Mouse (Mus musculus) brown adipose tissue, adult 24 weeks (tissue): Measurements from ENCODE around the gene Lpar1. TPM values are rescaled to one million over a fixed set of nuclear protein-coding genes. Genes with fewer than 3 reads are reported as not detected.
A peak's percentile ranks its signal among the peaks of the same experiment; 100 is the strongest.

Source experiments
- H3K27ac ChIP-seq: fragments of 200-500 bp; replicated peaks from 2 replicates; pipeline ENCODE4 v1.5.1; 2012; ENCODE audit warnings: low read depth, mild to moderate bottlenecking, low read length
- H3K4me1 ChIP-seq: fragments of 200-500 bp; 2 replicates; pipeline ENCODE4 v1.6.1; 2012; ENCODE audit warnings: low read length, mixed read lengths; ENCODE audit not compliant: control insufficient read depth, insufficient read depth, insufficient read length
- H3K4me3 ChIP-seq: fragments of 200-500 bp; 2 replicates; pipeline ENCODE4 v1.5.1; 2012; ENCODE audit warnings: low read depth, mild to moderate bottlenecking, low read length, moderate library complexity; ENCODE audit not compliant: insufficient read depth
- polyA plus RNA-seq: library from polyadenylated mRNA; stranded (reverse); fragments of >200 nt; gene quantifications from 2 replicates; pipeline ENCODE4 v1.2.4, GENCODE M21; 2012; ENCODE audit not compliant: missing spikeins, insufficient read depth, insufficient read length

The Lpar1 gene
- 3.8 and 5.1 TPM in 2 replicates for polyA plus RNA-seq

DNA sequence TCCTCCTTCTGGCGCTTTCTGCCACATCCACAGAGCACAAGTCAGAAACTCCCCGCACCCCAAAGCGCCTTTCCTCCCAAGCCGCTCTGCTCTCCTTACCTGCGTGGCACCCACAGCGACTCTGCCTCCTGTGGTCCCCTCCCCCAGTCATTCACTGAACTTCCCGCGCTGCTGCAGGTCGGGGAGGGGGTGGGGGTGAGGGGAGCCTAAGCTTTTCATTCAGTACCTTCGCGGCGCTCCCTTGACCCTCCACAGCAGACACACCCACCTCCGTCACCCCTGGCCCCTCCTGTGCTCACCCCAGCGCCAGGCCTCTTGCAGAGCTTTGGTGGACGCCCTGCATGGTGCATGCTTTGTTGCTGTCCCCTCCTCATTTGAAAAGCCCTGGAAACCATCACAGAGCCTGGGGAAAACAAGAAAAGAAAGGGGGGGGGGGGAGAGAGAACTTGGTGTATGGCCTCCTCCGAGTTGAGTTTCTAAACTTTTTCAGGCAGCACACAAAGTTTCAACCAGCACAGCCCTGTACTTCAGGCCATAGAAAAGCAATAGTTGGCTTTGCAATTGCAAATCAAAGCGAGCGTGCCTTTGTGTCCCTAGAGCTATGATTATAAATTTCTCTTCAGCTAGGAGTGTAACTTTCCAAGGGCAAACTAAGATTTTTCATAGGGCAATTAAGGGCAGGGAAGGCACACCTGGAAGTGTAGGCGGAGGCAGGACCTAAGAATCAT, at the start of gene Lpar1:
TSS of gene Lpar1 (minus strand) at position 268 of the 728 bp plus-strand sequence.
- no peaks in the 10 kb centered on the region for H3K4me1 ChIP-seq
- peak within 1 kb of the TSS; percentile 19 for H3K27ac ChIP-seq

DNA sequence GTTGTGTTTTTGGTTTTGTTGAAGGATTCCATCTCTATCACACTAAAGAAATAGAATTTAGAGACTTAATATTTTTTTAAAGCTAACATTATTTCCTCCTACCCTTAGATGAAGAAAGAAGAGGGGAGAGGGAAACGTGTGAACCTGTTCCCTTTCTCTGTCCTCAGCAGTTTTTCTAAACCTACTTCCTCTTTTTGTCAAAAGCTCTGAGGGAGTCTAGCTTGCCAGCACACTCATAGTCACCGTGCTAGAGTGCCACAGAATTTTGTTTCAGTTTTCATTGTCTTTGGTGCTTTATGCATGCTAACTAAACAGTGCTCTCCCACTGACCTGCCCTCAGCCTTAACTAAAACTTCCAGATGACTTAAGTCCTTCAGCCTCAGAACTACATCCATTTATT, 32.2 kb upstream of the Lpar1 start:
- no peaks in the 10 kb centered on the region for H3K4me1 ChIP-seq
- no peak overlapping the region for H3K27ac ChIP-seq
- no peak overlapping the region for H3K4me3 ChIP-seq

More for the DNA sequence above, at the start of gene Lpar1:
- H3K4me3 ChIP-seq: peak within 1 kb of the TSS; percentile 66

DNA sequence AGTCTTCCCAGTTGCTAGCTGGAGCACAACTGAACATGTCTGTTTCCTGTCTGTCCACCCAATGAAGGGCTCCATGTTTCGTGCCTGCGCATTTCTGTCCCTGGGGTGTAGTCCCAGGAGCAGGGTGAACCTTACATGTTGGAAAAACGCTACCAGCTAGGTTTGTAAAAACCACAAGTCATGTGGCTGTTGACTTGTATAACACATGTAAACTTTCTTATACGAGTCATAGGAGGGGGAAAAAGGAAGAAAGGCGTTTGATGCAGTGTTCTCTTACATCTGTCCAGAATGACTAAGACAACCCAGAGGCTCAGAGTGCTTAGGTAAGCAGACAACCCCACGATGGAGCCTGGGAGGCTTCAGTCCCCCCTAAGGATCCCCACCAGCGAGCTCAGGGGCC, 27.5 kb upstream of the Lpar1 start:
- Histone ChIP-seq H3K27ac (no peak overlapping the region), H3K4me1 (no peaks in the 10 kb centered on the region)

DNA sequence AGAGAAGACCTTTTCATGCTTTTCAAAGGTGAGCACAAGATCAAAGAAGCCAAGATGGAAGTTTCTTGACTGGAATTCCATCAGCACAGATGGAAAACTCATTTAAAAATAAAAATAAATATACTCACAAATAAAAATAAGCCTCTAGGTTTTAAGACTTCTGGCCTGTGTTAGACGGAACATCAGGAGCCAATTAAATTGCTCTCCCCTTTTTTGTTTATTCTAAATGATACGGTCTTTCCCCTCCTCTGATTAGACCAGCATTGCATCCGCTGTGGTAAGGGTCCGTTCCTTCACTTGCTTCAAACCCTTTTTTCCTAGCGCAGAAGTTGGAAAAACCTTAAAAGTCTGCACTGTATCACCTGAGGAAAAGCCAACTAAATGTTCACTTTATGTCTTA, 26.8 kb upstream of the Lpar1 start:
- Histone ChIP-seq H3K4me3 (no peak overlapping the region), H3K4me1 (no peaks in the 10 kb centered on the region), H3K27ac (no peak overlapping the region)

More for the DNA sequence above, 27.5 kb upstream of the Lpar1 start:
- no peak overlapping the region for H3K4me3 ChIP-seq

DNA sequence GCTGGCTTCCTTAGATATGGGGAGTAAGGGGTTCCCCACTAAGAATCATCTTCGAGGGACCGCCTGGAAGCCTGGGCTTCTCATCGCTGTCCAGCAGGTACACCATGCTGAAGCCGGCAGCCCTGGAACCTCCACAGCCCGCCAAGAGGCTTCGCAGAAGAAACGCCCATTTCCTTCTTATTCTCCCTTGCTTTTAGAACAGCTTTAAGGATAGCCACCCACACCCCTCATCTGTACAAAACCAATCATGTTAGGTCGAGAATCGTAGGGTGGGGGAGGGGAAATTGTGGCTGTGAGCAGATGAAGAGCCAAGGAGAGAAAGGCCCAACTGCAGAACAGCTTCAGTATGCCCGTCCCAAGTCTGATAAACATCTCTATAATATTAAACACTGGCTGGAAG, 26.4 kb upstream of the Lpar1 start:
- no peak overlapping the region for H3K4me3 ChIP-seq
- H3K27ac ChIP-seq: no peak overlapping the region
- no peaks in the 10 kb centered on the region for H3K4me1 ChIP-seq

DNA sequence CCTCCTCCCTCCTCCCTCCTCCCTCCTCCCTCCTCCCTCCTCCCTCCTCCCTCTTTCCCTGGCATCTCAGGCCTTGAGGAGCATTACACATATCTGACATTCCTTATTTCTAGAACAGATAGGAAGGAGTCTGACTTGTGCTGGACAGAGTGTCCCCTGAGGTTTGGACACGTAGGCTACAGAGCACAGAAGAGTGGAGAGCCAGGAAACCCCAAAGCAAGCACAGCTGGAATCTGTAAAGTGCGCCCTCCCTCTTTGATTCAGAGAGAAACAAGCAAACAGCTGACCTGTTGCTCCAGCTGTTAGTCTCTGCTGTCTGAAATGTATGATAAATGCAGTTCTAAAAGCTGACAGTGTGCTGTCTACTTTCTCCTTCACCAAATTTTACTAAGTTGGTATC, 24.8 kb upstream of the Lpar1 start:
- no peak overlapping the region for H3K27ac ChIP-seq
- H3K4me3 ChIP-seq: no peak overlapping the region
- H3K4me1 ChIP-seq: no peaks in the 10 kb centered on the region

DNA sequence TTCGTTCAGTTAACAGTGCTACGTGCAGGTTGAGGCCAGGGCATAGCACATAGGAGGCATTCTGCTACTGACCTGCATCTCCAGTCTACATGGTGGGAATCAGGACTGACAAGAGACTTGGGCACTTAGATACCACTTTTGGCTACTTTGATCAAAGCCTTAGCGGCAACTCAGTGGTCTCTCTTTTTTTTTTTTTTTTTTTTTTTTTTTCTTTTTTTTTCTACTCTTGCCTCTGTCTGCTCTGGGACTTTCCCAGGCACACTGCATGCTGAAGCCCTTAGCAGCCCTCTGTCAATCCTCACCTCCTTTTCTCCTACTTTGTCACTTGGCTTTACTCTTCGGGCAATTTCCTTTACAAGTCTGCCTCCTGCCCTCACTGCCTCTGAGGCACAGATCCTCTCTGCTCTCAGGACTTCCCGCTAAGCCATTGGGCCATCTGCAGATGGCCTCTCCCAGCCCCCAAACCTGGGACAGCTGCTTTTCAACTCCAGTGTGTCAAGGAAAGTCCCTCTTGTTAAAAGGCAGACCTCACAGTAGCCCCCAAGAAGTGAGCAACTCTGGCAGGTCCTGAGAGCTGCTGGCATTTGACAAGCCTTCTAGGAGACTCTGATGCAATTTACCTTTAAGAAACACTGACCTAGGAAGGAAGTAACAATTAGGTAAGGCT, 23.8 kb upstream of the Lpar1 start:
- H3K27ac ChIP-seq: no peak overlapping the region
- H3K4me1 ChIP-seq: no peaks in the 10 kb centered on the region

DNA sequence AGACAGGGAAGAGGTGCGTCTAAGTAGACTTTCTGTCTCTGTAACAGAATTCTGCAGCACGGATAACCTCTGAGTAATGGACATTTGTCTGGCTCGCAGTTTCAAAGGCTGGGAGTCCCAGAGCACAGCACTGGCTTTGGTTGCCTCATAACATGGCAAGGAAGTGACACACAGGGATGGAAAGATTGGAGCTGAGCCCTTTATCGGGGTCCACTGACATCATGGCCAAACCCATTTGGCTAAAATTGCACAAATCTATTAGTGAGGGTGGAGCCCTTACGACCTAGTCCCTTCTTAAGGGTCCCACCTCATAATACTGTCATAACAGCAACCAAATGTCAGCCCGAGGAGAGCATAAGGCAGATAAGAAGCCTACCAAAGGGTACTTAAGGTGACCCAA, 22.1 kb upstream of the Lpar1 start:
- 0 out of 2 replicates have a peak overlapping the region, but pooled peaks have one; percentile 19 for H3K27ac ChIP-seq

More for the DNA sequence above, 23.8 kb upstream of the Lpar1 start:
- no peak overlapping the region for H3K4me3 ChIP-seq

DNA sequence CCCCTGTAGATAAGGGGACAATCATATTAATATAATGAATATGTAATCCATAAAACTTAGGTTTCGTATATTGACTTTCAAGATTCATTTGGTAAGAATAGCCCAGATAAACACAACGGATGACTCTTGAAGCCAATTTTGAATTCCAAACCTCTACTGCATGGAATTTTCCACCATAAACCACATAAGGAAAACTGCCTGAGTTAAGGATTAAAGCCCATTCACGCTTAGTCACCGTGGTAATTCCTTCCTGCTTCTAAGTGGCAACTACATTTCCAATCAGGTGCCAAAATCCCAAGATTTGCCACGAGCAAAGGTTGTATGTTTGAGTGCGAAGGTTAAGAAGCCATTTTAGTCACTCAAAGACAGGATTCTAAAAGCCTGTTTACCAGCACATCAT, 20.3 kb upstream of the Lpar1 start:
- Histone ChIP-seq H3K4me3 (no peak overlapping the region), H3K27ac (no peak overlapping the region), H3K4me1 (no peaks in the 10 kb centered on the region)

More for the DNA sequence above, 22.1 kb upstream of the Lpar1 start:
- H3K4me1 ChIP-seq: no peaks in the 10 kb centered on the region
- H3K4me3 ChIP-seq: no peak overlapping the region

DNA sequence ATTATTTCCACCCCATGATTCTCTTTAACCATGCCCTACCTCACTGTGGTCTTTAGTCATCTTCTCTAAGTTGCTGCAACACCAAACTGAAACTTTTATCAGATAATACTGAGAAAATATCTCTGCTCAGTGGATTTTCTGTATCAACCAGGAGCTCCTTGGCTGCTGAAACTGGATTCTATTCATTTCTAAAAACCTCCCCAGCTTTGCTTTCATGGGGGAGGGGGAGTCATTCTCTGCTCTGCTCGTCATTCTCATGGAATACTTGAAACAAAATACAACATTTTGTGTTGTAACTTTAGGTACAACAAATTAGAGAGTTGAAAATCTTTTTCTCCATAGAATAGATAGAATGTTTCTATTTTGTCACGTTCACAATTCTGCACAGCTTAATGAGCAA, 18.7 kb upstream of the Lpar1 start:
- H3K4me1 ChIP-seq: no peaks in the 10 kb centered on the region
- H3K4me3 ChIP-seq: no peak overlapping the region

DNA sequence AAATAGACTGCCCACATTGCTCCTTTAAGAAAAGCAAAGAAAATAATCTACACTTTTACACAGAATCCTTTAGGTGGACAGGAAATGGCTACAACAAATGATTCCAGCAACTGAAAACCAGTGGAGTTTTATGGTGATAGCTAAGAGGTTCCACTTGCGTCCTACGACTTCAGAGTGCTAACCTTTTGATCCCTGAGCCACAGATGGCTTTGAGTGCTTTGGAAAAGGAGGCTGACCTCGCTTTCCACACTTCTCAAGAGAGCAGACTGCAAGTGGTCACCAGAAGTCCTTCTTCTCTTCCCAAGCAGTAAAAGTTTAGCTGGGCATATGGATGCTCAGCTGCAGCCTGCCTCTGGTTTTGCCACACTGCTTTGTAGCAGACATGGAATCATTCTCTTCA, 18.0 kb upstream of the Lpar1 start:
- Histone ChIP-seq H3K4me1 (no peaks in the 10 kb centered on the region), H3K4me3 (no peak overlapping the region)

More for the DNA sequence above, 18.7 kb upstream of the Lpar1 start:
- no peak overlapping the region for H3K27ac ChIP-seq

DNA sequence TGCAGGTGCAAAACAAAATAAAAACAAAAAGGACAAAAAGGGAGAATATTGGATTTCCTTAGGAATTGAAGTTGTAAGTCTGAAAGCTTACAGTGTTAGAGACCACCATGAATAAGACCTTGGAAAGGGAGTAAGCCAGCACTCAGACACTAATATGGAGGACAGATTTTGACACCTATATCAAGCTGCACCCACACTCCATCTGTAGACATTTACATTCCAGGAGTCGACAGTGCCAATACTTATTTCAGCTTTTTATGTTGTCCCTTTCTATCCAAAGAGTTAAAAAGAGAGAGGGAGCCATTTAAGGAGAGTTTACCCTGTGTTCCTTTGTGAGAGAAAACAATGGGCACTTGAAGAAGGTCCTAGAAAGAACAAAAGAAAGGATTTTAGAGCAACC, 17.5 kb upstream of the Lpar1 start:
- no peak overlapping the region for H3K27ac ChIP-seq
- H3K4me3 ChIP-seq: no peak overlapping the region
- H3K4me1 ChIP-seq: no peaks in the 10 kb centered on the region

More for the DNA sequence above, 18.0 kb upstream of the Lpar1 start:
- no peak overlapping the region for H3K27ac ChIP-seq

DNA sequence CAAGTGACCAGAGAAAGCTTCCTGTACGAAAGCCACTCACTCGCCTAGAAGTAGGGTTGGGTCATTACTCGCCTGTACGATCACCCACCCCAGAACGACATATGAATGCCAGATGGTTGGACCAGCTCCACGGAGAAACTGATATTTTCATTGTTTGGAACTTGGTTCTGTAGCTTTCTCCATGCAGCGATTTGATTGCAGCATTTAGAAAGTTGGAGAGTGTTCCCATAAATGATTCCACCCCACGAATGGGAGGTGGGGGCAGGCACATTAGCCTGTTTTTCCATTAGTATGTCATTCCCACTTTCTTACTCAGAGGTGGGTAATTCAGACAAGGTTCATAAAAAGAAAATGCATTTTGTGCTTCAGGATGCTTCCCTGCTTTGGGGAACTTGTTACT, 14.8 kb upstream of the Lpar1 start:
- no peak overlapping the region for H3K27ac ChIP-seq
- no peak overlapping the region for H3K4me3 ChIP-seq
- H3K4me1 ChIP-seq: no peaks in the 10 kb centered on the region

DNA sequence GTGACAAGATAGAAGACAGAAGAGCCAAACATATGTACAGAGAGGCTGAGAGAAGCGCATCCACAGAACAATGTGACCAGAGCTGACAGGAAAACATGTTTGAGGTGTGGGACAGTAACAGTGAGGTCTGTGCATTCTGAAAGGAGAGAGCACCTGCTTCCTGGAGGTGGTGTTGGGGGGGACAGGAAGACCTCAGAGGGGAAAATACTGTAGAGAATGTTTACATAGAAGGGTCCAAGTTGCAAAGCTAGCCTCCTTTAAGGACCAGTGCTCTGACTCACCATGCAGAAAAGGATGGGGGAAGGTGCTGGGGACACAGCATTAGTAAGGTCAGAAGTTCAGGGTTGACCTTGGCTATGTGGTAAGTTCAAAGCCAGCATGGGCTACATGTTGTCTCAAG, 9.1 kb upstream of the Lpar1 start:
- Histone ChIP-seq H3K4me3 (no peak overlapping the region), H3K4me1 (no peaks in the 10 kb centered on the region), H3K27ac (no peak overlapping the region)

DNA sequence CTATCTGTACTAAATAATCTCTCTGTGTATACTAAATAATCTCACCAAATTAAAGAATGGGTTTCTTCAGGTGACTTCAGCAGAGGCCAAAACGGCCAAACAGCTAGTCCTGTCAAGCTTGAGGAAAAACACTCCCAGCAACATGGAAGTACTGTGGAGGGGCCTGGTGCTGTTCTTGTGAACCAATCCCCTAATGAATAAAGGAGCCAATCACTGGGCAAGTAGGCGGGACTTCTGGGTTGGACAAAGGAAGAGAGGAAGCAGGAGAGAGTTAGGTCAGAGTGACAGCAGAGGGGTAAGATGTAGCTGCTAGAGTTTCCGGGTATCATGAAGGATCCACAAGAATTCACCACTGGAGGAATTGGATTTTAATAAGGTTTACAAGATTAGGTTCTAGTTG, 3.3 kb upstream of the Lpar1 start:
- Histone ChIP-seq H3K4me3 (no peak overlapping the region), H3K27ac (no peak overlapping the region), H3K4me1 (no peaks in the 10 kb centered on the region)

DNA sequence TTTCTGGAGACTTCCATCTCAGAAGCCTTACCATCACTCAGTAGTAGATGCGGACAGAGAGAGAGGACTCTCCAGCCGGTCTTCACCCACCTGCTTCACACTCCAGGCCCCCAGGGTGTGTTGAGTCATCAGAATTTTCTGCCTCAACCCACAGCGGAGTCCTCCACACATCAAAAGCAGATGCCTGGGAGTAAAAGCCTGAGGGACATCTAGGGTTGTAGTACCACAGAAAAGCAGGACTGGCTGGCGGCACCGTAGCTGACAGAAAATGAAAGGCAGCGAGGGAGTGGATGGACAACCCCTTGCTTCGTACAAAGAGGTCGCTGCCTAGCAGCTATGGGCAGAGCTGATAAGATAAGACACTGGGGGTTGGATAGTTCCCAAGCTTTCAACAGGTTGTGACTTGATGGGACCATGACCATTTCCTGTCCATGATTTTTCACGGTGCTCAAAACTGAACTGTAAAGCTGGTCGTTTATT, 701 bp upstream of the Lpar1 start:
- no peak overlapping the region for H3K4me3 ChIP-seq
- H3K4me1 ChIP-seq: no peaks in the 10 kb centered on the region
- no peak overlapping the region for H3K27ac ChIP-seq
